Mouse (Mus musculus) lung, adult 2 months (tissue): ENCODE measurements around the gene Cox8b.

Source experiments
- CTCF ChIP-seq: fragments of 200-500 bp; IDR thresholded peaks from 2 replicates; pipeline ENCODE4 v1.5.1; 2011; ENCODE audit warnings: mild to moderate bottlenecking, low read length, control low read depth; ENCODE audit not compliant: insufficient read depth
- POLR2A ChIP-seq: fragments of 200-500 bp; IDR thresholded peaks from 2 replicates; pipeline ENCODE4 v1.6.1; 2011; ENCODE audit warnings: low read depth, mild to moderate bottlenecking, control low read depth, low read length, borderline replicate concordance; ENCODE audit errors: extremely low read depth

- TF ChIP-seq CTCF (no peak), POLR2A (no peak)
Measured at GRCm38 (mm10) chr7:140900220-140900619, at the start of gene Cox8b.
